Mouse (Mus musculus) thymus, adult 18-20 months (tissue): ENCODE data around the gene Klhl25.
"Not testable (repeated sequence)": the region's sequence is repeated elsewhere in the genome, so short reads cannot be mapped to it uniquely, and the experiment has no call there.

Source experiments
- DNase-seq, 2 experiments: peaks; one replicate each; pipeline ENCODE4 v3.0.0; 2022; ENCODE audit warnings: mixed read lengths in 2 of 2

Klhl25 gene

DNA sequence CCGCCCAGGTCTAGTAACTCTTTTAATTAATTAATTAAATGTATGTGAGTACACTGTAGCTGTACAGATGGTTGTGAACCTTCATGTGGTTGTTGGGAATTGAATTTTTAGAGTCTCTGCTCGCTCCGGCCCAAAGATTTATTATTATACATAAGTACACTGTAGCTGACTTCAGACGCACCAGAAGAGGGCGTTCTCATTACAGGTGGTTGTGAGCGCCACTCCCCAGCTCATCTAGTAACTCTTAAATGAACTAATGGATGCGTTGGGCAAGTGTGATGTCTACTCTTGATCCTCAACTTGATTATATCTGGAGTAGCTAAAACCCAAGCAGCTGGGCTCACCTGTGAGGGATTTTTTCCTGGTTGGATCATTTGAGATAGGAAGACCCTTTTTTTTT is 1.2 kb upstream of the Klhl25 start:
- DNase-seq, result no peak

DNA sequence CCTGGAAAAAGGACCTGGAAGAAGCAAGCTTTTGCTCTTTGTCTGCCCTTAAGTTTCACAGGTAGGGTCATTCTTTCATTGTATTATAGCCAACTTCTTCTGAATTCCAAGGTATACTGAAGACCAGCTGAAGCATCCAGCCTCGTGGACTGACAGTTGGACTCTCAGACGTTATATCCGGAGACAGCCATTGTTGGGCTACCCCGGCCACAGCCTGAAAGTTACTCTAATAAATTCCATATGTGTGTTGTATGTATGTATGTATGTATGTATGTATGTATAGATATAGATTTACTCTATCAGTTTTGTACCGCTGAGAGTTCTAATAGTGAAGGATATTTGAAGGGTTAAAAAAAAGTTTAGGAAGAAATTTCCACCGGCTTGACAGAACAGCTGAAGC is 621 bp upstream of the Klhl25 start:
- no peak for DNase-seq

- peak; percentile 55 to 69 for DNase-seq
These were observed 913 bp downstream of the Klhl25 start for GRCm38 (mm10) chr7:75848776-75849670.

DNA sequence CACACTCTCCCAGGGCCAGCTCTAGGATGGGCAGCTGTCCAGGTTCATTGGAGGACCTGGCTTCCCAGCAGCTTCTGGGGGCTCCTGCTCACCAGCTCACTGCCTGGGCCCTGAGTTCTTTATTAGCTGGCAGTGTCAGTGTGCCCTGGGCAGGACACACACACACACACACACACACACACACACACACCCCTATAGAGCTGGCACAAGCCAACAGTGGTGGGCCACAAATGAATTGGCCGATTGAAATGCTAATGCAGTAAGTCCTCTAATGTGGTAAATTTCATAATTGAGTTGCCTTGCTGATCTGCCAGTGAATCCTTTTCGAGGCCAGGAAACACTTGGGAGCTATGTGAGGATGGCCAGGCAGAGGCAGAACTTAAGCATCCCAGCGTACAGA is 2.3 kb downstream of the Klhl25 start:
- not testable (repeated sequence) for DNase-seq

DNA sequence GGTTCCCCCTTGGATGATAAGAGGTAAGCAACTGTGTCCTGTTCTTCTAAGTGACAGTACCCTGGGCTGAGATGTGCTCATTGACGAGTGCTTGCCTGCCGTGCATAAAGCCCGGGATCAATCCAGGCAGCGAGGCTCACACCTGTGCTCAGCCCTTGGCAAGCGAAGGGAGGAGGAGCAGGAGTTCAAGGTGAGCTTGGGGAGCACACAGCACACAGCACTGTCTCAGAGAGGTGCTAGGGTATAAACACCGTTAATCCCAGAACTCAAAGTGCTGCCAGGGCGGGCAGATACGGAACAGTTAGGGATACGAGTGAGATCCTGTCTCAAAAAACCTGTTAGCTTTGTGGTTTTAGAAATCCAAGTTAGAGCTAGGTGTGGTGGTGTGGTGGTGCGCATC is 3.2 kb downstream of the Klhl25 start:
- no peak for DNase-seq

DNA sequence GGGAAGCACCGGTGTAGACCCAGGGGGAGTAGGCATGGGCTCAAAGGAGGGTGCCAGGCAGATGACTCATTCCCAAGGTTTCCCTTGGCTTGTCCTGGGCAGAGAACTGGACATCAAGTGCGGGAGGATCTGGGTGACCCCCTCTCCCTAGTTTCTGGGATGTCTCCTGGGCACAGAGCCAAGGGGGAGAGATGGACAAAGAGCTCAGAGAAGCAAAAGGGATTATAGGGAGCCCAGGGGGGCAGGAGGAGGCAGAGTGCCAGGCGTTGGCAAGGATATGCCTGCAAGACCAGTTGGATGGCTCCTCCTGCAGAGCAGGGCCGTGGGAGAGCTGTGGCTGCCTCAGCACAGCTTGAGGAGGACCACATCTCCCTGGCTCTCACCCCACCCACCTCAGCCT is 4.3 kb downstream of the Klhl25 start:
- no peak for DNase-seq

GRCm38 (mm10) chr7:75853171-75853830 is 5.2 kb downstream of the Klhl25 start:
- no peak for DNase-seq

- DNase-seq, result no peak
These were observed 6.3 kb downstream of the Klhl25 start for GRCm38 (mm10) chr7:75854231-75854925.

- DNase-seq, result peak in 1 of 2 experiments; percentile 27
These were observed 6.9 kb downstream of the Klhl25 start for GRCm38 (mm10) chr7:75855028-75855427.

- DNase-seq, result no peak
These were observed 8.1 kb downstream of the Klhl25 start for GRCm38 (mm10) chr7:75856259-75856658.

GRCm38 (mm10) chr7:75859771-75860196 is 11.7 kb downstream of the Klhl25 start:
- no peak for DNase-seq

DNA sequence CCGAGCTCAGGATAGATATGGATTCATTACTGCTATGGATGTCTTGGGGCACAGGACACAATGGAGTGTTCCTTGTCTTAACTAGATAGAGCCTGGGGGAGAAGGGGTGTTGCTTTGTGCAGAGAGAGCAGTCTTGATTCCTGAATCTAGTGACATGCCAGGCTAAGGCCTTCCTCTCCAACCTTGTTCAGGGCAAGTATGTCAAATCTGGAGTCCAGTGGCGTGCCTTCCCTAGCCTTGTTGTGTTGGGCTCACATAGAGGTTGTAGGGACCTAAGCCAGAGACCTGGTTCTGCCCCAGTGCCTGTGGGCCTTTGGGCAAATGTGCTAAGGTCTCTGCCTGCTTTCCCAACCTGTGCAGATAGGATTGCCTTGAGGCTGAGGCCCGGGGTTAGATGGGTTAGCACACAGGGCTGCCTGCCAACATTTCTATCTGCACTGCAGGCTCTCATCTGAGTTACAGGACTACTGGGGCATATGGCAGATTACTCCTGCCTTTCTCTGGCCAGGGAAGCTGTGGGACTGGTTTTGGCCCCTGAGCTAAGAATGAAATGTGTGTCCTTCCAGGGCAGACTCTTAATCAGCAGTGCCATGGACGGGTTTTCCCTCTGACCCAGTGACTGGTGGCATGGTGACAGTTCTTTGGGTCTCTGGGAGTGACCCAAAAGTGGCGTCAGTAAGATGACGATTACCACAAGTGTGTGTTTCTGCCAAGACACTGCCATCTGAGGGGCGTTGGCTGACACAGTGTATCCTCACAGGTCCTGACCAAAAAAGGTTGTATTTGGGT is 13.7 kb downstream of the Klhl25 start:
- DNase-seq, result not testable (repeated sequence)

- DNase-seq, result not testable (repeated sequence)
These were observed 14.3 kb downstream of the Klhl25 start for GRCm38 (mm10) chr7:75862427-75862781.

- not testable (repeated sequence) for DNase-seq
These were observed 15.3 kb downstream of the Klhl25 start for GRCm38 (mm10) chr7:75863248-75863911.

DNA sequence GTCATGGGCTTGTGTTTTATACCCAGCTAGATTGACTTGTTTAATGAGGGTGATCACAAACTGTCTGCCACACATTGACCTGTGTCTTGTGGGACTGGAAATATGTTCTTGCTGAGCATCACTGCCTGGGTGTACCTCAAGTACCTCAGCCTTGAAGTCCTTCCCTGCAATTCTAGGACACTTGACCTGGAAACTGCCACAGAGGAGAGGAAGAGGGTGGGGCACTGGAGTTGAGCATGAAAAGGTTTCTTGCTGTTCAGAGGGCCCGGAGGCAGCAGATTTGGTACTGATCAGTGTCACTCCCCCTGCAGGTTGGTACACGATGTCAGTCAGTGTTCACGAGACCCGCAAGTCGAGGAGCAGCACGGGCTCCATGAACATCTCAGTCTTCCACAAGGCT is 16.9 kb downstream of the Klhl25 start:
- DNase-seq, result no peak

- DNase-seq, result no peak
These were observed 18.4 kb downstream of the Klhl25 start for GRCm38 (mm10) chr7:75866557-75866956.

- no peak for DNase-seq
These were observed 20.6 kb downstream of the Klhl25 start for GRCm38 (mm10) chr7:75868687-75869086.

DNA sequence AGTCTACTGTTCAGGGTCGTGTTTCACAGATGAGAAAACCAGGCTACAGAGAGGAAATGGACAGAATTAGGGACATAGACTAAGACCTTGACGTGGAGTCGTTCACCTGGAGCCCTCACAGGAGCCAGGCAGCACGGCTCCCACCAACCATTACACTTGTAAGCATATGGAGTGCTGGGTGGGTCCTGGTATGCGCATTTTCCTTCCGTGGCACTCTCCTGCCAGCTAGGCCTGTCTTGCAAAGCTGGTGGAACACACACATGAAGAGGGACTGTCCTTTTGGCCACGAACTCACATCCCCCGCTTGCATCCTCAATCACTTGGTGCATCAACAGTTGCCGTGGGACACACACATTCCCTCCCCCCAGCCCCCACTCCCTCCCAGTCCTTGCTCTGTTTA is 22.4 kb downstream of the Klhl25 start:
- no peak for DNase-seq

DNA sequence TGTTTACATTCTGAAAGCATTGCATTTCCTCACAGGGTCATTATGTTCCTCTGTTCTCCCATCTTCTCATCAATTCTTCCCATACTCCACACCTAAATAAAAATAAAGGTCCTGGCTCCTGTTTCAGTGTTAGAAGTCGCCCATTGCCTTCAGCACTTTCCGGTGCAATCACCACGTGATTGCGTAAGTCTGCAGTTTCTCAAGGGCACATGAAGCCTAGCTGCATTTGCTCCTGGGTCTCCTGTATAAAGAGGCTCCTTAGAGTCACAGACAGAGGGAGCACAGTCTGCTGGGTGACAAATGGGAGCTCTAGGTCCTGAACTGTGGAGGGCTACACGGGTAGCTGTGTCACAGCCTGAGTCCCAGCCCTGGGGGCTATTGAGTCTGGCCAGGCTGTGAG is 24.1 kb downstream of the Klhl25 start:
- no peak for DNase-seq

GRCm38 (mm10) chr7:75872697-75873096 is 24.6 kb downstream of the Klhl25 start:
- no peak for DNase-seq

DNA sequence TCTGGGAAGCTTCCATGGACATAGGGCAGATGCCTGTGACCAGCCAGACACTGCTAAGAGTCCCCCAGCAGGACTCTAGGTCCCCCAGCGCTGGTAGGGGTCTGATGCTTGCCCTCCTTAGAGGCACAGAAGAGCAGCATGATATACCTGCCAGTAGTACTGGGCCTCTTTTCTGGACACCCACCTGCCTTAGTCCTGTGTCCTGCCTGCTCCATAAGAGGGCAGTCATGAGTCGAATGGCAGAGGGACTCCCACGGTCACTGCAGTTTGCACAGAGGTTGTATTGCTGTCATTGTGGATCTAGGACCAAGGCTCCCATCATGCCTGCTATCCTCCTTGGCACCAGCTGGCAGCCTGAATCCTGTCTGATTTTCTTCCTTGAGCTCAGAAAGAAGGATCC is 25.1 kb downstream of the Klhl25 start:
- no peak for DNase-seq

- no peak for DNase-seq
These were observed 25.6 kb downstream of the Klhl25 start for GRCm38 (mm10) chr7:75873746-75874145.
